Mouse (Mus musculus) right cerebral cortex, postnatal 25 days (tissue): ENCODE data around the gene Tmem246.
A peak's percentile ranks its signal among the peaks of the same experiment; 100 is the strongest.

Experiments
- DNase-seq: peaks from one replicate; pipeline ENCODE4 v3.0.0; 2022

Tmem246 gene

DNA sequence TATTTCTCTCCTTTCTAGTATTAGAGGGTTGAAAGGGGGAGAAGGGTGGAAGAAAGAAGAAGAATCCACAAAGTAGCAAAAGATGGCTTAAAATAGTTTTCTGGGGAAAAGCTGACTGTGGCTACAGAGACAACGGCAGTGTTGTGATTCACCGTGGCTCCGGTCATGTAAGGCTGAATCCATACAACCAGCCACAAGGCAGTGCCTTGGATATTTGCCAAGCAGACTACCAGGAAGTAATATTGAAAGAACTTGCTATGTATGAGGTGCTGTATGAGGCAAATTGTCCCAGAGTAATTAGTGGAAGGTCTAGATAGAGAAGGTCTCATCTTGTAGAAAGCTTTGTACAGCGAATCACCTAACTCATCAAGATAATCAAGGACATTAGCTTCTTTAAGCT lies 25.5 kb downstream of the Tmem246 start:
- DNase-seq = no peak

DNA sequence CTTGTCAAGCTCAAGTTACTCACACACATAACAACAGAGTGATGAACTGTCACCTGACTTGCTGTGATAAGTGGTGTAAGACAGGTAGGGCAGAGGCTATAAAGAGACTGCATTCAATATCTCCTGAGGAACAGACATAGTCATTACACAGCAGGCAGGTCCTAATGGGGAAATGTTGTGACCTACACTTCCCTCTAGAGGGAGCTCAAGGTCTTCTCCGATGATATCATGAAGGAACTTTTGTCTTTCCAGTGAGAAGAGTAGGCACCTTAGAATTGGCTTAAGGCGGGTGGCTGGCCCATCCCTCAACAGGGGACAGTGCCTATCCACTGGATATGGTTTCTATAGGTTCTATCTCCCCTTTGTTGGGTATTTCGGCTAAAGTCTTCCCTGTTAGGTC lies 30.1 kb downstream of the Tmem246 start:
- peak; percentile 47 for DNase-seq

- DNase-seq = no peak
Observed at GRCm38 (mm10) chr4:49559915-49560772, 37.5 kb downstream of the Tmem246 start.

DNA sequence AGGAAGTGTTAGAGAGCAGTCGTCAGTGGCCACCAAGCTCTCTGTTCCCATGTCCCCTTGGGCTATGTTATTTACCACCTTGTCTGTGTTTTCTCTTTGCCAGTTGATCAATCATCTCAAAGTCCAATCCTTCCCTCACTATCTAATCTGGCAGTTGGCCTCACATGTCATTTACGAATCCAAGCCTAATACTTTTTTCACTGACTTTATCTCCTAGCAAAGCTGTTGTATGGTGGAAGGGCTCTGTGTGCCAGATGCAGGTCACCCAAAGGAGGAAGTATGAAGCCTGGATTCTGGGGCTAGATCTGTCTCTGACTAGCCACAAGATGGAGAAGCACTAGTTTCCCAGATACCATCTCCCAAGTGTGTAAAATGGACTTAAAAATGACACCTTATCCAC lies 39.5 kb downstream of the Tmem246 start:
- DNase-seq = no peak

GRCm38 (mm10) chr4:49557375-49557774 lies 40.3 kb downstream of the Tmem246 start:
- no peak for DNase-seq

- no peak for DNase-seq
Observed at GRCm38 (mm10) chr4:49553380-49553779, 44.3 kb downstream of the Tmem246 start.

DNA sequence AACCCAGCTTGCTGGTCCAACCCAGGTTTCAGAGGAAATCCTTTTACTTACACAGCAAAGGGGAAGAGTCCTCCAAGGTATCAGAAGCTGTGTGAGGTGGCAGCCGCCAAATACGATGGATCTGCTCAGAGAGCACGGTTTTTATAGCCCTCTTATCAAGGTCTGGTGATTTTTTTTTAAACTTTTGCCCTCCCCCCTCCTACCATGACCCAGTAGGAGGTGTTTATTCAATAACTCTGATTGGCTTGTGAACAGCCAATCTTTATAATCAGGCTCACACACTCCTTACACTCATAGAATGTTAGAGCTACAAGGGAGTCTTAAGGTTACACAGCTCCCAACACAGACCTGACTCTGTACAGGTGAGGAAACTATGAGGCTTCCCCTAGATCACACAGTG lies 48.3 kb downstream of the Tmem246 start, which contains the start of gene Aldob:
TSS of gene Aldob (minus strand) at position 164 of the 400 bp plus-strand sequence.
- no peak for DNase-seq

GRCm38 (mm10) chr4:49547544-49548219 lies 50.0 kb downstream of the Tmem246 start:
- DNase-seq = no peak

GRCm38 (mm10) chr4:49546873-49547543 lies 50.7 kb downstream of the Tmem246 start:
- DNase-seq = no peak

GRCm38 (mm10) chr4:49546026-49546425 lies 51.6 kb downstream of the Tmem246 start:
- DNase-seq = no peak

DNA sequence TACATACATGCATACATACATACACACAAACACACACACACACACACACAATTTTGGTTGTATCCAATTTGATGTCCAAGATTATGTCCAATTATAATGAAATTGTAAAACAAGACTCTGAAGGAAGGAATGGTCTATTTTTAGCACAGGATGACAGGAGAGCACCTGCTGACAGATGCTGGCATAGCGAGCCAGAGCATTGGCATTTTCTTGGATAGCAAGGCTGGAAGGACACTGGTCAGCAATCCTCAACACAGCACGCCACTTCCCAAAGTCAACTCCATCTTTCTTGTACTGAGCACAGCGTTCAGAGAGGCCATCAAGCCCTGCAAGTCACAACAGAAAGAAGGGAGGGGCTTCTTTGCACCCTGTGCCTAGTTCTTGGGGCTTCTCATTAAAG lies 56.7 kb downstream of the Tmem246 start:
- no peak for DNase-seq

DNA sequence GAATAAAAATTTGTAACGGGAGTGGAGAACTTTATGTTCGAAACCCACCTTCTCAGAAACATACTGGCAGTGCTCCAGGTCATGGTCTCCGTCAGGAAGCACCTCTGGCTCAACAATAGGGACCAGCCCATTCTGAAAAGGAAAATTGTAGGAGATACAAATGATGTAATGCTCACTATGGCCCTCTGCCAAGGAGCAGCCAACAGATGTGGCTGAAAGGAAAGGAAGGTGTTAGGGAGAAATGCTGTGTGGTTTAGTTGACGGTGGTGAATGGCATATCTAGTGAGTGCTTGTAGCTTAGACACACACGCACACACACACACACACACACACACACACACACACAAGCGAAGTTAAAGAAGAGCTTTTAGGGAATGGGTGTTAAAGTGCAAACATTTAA lies 58.0 kb downstream of the Tmem246 start:
- no peak for DNase-seq

DNA sequence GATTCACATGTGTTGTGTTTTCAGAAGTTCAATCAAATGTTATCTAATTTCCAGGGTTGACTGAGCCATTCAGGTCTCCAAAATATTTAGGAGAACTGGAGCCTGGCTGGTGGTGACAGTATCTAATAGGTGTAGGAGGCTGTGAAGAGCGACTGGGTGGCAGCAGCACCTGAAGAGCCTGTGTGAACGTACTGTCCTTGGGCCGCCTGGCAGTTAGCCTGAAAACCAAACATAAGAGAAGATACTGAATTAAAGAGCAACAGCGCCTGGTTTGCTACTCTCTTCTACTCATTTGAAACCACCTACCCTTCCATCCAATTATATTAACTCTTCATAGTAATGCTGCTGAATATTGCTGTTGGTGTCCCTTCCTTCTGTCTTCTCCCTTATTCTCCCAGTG lies 61.0 kb downstream of the Tmem246 start:
- no peak for DNase-seq

DNA sequence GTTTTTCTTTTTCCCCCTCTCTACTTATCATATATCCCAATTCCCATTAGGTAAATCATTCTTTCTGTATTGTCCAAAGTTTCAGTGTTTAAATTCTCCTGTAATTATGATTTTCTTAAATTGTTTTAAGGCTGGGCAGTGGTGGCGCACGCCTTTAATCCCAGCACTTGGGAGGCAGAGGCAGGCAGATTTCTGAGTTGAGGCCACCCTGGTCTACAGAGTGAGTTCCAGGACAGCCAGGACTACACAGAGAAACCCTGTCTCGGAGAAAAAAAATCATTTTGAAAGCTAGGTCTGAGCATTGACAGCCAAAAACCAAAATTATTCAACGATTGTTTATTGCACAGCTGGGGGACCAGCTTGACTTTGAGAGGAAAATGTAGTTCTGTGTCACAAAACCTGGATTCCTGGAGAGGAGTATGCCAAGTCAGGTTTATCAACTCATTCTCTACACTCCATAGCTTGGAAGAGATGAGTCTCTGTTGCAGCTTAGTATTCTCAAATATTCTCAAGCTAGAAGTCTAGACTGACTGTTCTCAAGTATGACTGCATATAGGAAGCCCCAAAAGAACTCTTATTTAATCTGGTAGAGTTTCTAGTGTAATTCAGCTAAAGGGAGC lies 61.9 kb downstream of the Tmem246 start:
- no peak for DNase-seq

- no peak for DNase-seq
Observed at GRCm38 (mm10) chr4:49535036-49535435, 62.6 kb downstream of the Tmem246 start.
